Mouse (Mus musculus): Measurements from ENCODE around the gene C130074G19Rik.
A peak's percentile ranks its signal among the peaks of the same experiment; 100 is the strongest.

The C130074G19Rik gene

GRCm38 (mm10) chr1:184844326-184845066, 38.5 kb downstream of the C130074G19Rik start:
- no peak for DNase-seq (ENCODE audit: low read depth, low spot score)

DNA sequence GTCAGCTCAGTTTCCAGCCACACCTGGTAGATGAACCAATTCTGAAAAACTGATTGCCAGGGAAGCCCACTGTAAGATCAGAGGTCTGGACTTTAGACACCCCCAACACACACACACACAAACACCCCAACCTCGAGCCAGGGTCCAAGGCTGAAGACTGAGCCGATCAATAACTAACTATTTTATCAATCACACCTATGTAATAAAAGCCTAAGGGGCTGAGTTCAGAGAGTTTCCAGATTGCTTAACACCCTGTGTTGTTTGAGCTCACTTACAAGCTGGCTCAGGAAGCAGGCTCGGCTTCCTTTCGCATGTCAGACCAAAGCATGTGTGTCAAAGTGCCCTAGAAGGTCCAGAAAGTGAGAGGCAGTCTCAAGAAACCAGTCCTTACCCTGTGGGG, 45.4 kb downstream of the C130074G19Rik start:
- no peak for DNase-seq (ENCODE audit: low read depth, low spot score)

GRCm38 (mm10) chr1:184836350-184836749, 46.7 kb downstream of the C130074G19Rik start:
- peak; percentile 80 for DNase-seq (ENCODE audit: low read depth, low spot score)

- DNase-seq (ENCODE audit: low read depth, low spot score), result no peak
Observed at GRCm38 (mm10) chr1:184833499-184833898, 49.5 kb downstream of the C130074G19Rik start.

DNA sequence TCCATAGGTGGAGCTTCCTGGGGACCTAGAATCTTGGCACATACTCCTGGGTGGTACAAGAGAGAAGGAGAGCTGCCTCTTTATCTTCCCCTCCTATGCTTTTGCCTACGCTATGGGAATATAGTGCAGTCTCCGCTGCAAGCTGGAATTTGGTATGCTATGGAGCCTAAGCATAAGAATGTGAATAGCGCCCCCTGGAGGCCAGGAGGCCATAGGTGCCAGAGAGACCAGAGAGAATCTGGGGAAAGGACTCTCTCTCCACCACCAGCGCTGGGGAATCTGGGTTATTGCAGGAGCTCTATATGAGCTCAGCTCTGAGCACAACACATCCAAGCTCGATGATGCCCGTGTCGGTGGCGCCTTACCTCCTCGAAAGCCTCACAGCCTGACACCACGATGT, 50.8 kb downstream of the C130074G19Rik start:
- DNase-seq (ENCODE audit: low read depth, low spot score), result peak; percentile 90

- peak; percentile 83 for DNase-seq (ENCODE audit: low read depth, low spot score)
Observed at GRCm38 (mm10) chr1:184829897-184830296, 53.1 kb downstream of the C130074G19Rik start.

- peak; percentile 93 for DNase-seq (ENCODE audit: low read depth, low spot score)
Observed at GRCm38 (mm10) chr1:184827175-184827701, 55.8 kb downstream of the C130074G19Rik start.

GRCm38 (mm10) chr1:184825093-184825492, 57.9 kb downstream of the C130074G19Rik start:
- DNase-seq (ENCODE audit: low read depth, low spot score), result peak; percentile 78

- peak; percentile 97 for DNase-seq (ENCODE audit: low read depth, low spot score)
Observed at GRCm38 (mm10) chr1:184824439-184824851, 58.6 kb downstream of the C130074G19Rik start.

- peak; percentile 70 for DNase-seq (ENCODE audit: low read depth, low spot score)
Observed at GRCm38 (mm10) chr1:184822678-184823077, 60.3 kb downstream of the C130074G19Rik start.
